ENCODE assay signal across 12 mouse cellular contexts in genomic region chr9:99112409-99112808, GRCm38 (mm10). TPM values are rescaled to one million over a fixed set of nuclear protein-coding genes. Genes with fewer than 3 reads are reported as not detected.
DNase-seq lines count a peak whose midpoint lies in the region; ATAC-seq lines count a peak whose summit lies in the region.
"Had no signal": no experiment of that assay in that cellular context is flagged by ENCODE, and none has a peak within 500 bp of the region (broad histone marks: within the 10 kb centered on the region; RNA-seq: fewer than 3 reads in every experiment).

No protein-coding gene starts in this region.

- H3K9ac ChIP-seq in limb, embryonic 12.5 days (replicated peaks), result no peak overlapping the region
- no peak overlapping the region for H3K9ac ChIP-seq in forebrain, embryonic 16.5 days (replicated peaks; ENCODE audit: low read depth, low read length)
- H3K9ac ChIP-seq in midbrain, embryonic 14.5 days (replicated peaks; ENCODE audit: low read length), result no peak overlapping the region
- no peak overlapping the region for H3K9ac ChIP-seq in heart, embryonic 11.5 days (ENCODE audit: low read depth, low read length)
- H3K9ac ChIP-seq: embryonic facial prominence, embryonic 15.5 days; liver, embryonic 15.5 days had no signal

- H3K36me3 ChIP-seq in limb, embryonic 12.5 days, result no peaks in the 10 kb centered on the region
- H3K36me3 ChIP-seq in limb, embryonic 10.5 days, result no peaks in the 10 kb centered on the region
- no peaks in the 10 kb centered on the region for H3K36me3 ChIP-seq in forebrain, embryonic 16.5 days (ENCODE audit: control insufficient read depth, insufficient read depth)
- H3K36me3 ChIP-seq in midbrain, embryonic 14.5 days (ENCODE audit: control insufficient read depth, insufficient read depth, low read length), result no peaks in the 10 kb centered on the region
- no peaks in the 10 kb centered on the region for H3K36me3 ChIP-seq in heart, embryonic 11.5 days (ENCODE audit: control insufficient read depth, insufficient read depth, low read length)
- H3K36me3 ChIP-seq: embryonic facial prominence, embryonic 15.5 days; liver, embryonic 15.5 days had no signal

- no peaks in the 10 kb centered on the region for H3K9me3 ChIP-seq in limb, embryonic 12.5 days
- H3K9me3 ChIP-seq in limb, embryonic 10.5 days (replicated peaks), result no peaks in the 10 kb centered on the region
- H3K9me3 ChIP-seq in forebrain, embryonic 16.5 days (ENCODE audit: control insufficient read depth, low read length), result no peaks in the 10 kb centered on the region
- H3K9me3 ChIP-seq in midbrain, embryonic 14.5 days (ENCODE audit: control insufficient read depth, low read length), result no peaks in the 10 kb centered on the region
- no peaks in the 10 kb centered on the region for H3K9me3 ChIP-seq in heart, embryonic 11.5 days (replicated peaks; ENCODE audit: control insufficient read depth, low read length)
- H3K9me3 ChIP-seq: embryonic facial prominence, embryonic 15.5 days; liver, embryonic 15.5 days had no signal

- peak; percentile 57 to 68 for DNase-seq in cerebellum, postnatal 10 days
- no peak for DNase-seq in limb, embryonic 10.5 days (ENCODE audit: low spot score)
- peak; percentile 44 for DNase-seq in midbrain, embryonic 14.5 days
- DNase-seq in lung, adult 18-20 months, result no peak
- DNase-seq: adrenal gland, postnatal 36 days; kidney, postnatal 36 days had no signal

- H3K27ac ChIP-seq in limb, embryonic 12.5 days, result peak overlapping the region; percentile 13; the same call in 1 of the 2 replicates
- no peak overlapping the region for H3K27ac ChIP-seq in limb, embryonic 10.5 days
- H3K27ac ChIP-seq in forebrain, embryonic 16.5 days (ENCODE audit: low read length), result no peak overlapping the region
- H3K27ac ChIP-seq in midbrain, embryonic 14.5 days (replicated peaks; ENCODE audit: low read depth, low read length), result no peak overlapping the region
- H3K27ac ChIP-seq in heart, embryonic 11.5 days (ENCODE audit: low read depth, low read length), result no peak overlapping the region
- H3K27ac ChIP-seq: liver, embryonic 15.5 days had no signal

- no peak overlapping the region for H3K4me2 ChIP-seq in limb, embryonic 12.5 days
- H3K4me2 ChIP-seq in forebrain, embryonic 16.5 days (ENCODE audit: low read length), result peak overlapping the region; percentile 14; the same call in 1 of the 2 replicates
- H3K4me2 ChIP-seq in midbrain, embryonic 14.5 days (ENCODE audit: low read length), result no peak overlapping the region
- H3K4me2 ChIP-seq in heart, embryonic 11.5 days, result no peak overlapping the region
- H3K4me2 ChIP-seq: embryonic facial prominence, embryonic 15.5 days; liver, embryonic 15.5 days had no signal

- WGBS in limb, embryonic 12.5 days, result 53% methylated on average over 12 of the region's 12 CpGs
- whole genome bisulfite sequencing in limb, embryonic 10.5 days, result 90% methylated on average over 12 of the region's 12 CpGs
- 30% methylated on average over 12 of the region's 12 CpGs for WGBS in forebrain, embryonic 16.5 days
- WGBS in midbrain, embryonic 14.5 days, result 67% methylated on average over 12 of the region's 12 CpGs
- 84% methylated on average over 12 of the region's 12 CpGs for WGBS in heart, embryonic 11.5 days (ENCODE audit: insufficient replicate concordance)

- no peak for ATAC-seq in cerebellum, adult (ENCODE audit: insufficient number of reproducible peaks, low FRiP score, low TSS enrichment)
- ATAC-seq in limb, embryonic 12.5 days (ENCODE audit: insufficient number of reproducible peaks, insufficient read depth, low FRiP score, low TSS enrichment, low read depth), result peak; percentile 78
- peak; percentile 85 for ATAC-seq in forebrain, embryonic 16.5 days
- ATAC-seq in midbrain, embryonic 14.5 days (ENCODE audit: low FRiP score, low TSS enrichment), result no peak
- no peak for ATAC-seq in heart, embryonic 11.5 days (replicated peaks; ENCODE audit: insufficient number of reproducible peaks, low FRiP score, low TSS enrichment)

- H3K4me1 ChIP-seq in limb, embryonic 12.5 days (replicated peaks), result peaks cover 15% of the 10 kb centered on the region; the same call in 1 of the 2 replicates
- 0 out of 2 replicates have a peak, but pooled peaks cover 4% of the 10 kb centered on the region for H3K4me1 ChIP-seq in limb, embryonic 10.5 days
- peaks cover 21% of the 10 kb centered on the region for H3K4me1 ChIP-seq in forebrain, embryonic 16.5 days (replicated peaks; ENCODE audit: control insufficient read depth, insufficient read depth, low read length)
- peaks cover 3% of the 10 kb centered on the region; the same call in 1 of the 2 replicates for H3K4me1 ChIP-seq in midbrain, embryonic 14.5 days (ENCODE audit: control insufficient read depth, insufficient read depth, low read length)
- no peaks in the 10 kb centered on the region for H3K4me1 ChIP-seq in heart, embryonic 11.5 days (ENCODE audit: control insufficient read depth, insufficient read depth, low read length)

- no peaks in the 10 kb centered on the region for H3K27me3 ChIP-seq in limb, embryonic 12.5 days
- H3K27me3 ChIP-seq in limb, embryonic 10.5 days (ENCODE audit: low read depth, poor library complexity, severe bottlenecking), result no peaks in the 10 kb centered on the region
- no peaks in the 10 kb centered on the region for H3K27me3 ChIP-seq in forebrain, embryonic 16.5 days (replicated peaks; ENCODE audit: control insufficient read depth, insufficient read depth, low read length)
- H3K27me3 ChIP-seq in midbrain, embryonic 14.5 days (ENCODE audit: control insufficient read depth, insufficient read depth, low read length), result no peaks in the 10 kb centered on the region
- H3K27me3 ChIP-seq in heart, embryonic 11.5 days (ENCODE audit: control insufficient read depth, insufficient read depth, low read length), result no peaks in the 10 kb centered on the region
- H3K27me3 ChIP-seq: embryonic facial prominence, embryonic 15.5 days; liver, embryonic 15.5 days had no signal

- H3K4me3 ChIP-seq in limb, embryonic 12.5 days (replicated peaks), result no peak overlapping the region
- no peak overlapping the region for H3K4me3 ChIP-seq in limb, embryonic 10.5 days
- no peak overlapping the region for H3K4me3 ChIP-seq in forebrain, embryonic 16.5 days (replicated peaks; ENCODE audit: low read length)
- no peak overlapping the region for H3K4me3 ChIP-seq in midbrain, embryonic 14.5 days (replicated peaks; ENCODE audit: low read depth, low read length)
- no peak overlapping the region for H3K4me3 ChIP-seq in heart, embryonic 11.5 days (ENCODE audit: low read depth, low read length)
- H3K4me3 ChIP-seq: embryonic facial prominence, embryonic 15.5 days; liver, embryonic 15.5 days had no signal

RNA-seq across cellular contexts. Expression of gene Pik3cb, which starts 28.0 kb away (rescaled TPM):
- polyA plus RNA-seq in limb, embryonic 12.5 days (2016; fragmentation: Nextera tagmentation; extraction: Ambion mirVana), result 1.3 and 1.4 TPM in 2 replicates
- 0.78 and 1.1 TPM in 2 replicates for polyA plus RNA-seq in limb, embryonic 10.5 days (2016; fragmentation: Nextera tagmentation; extraction: Ambion mirVana)
- polyA plus RNA-seq in forebrain, embryonic 16.5 days (2015; fragmentation: Nextera tagmentation; extraction: Ambion mirVana), result 3.2 and 3.9 TPM in 2 replicates
- 4.7 and 5.9 TPM in 2 replicates for polyA plus RNA-seq in midbrain, embryonic 14.5 days (2014; fragmentation: Nextera tagmentation; extraction: Ambion mirVana)
- polyA plus RNA-seq in heart, embryonic 11.5 days (2014; fragmentation: Nextera tagmentation; extraction: Ambion mirVana), result 1.3 and 2.5 TPM in 2 replicates

Comparison
In these comparisons a context has a peak if more than half of its experiments do, and no peak if none do; other contexts are left out.
1. DNase-seq: peak in cerebellum, postnatal 10 days (2 of 2) and midbrain, embryonic 14.5 days (single experiment); none in limb, embryonic 10.5 days (single experiment) and lung, adult 18-20 months (0 of 2).
2. ATAC-seq: peak in limb, embryonic 12.5 days (single experiment) and forebrain, embryonic 16.5 days (single experiment); none in cerebellum, adult (single experiment), midbrain, embryonic 14.5 days (single experiment) and heart, embryonic 11.5 days (single experiment).